29 mouse cellular contexts compared by ENCODE assay signal in genomic region chr5:106589006-106589405, GRCm38 (mm10). TPM values are rescaled to one million over a fixed set of nuclear protein-coding genes. Genes with fewer than 3 reads are reported as not detected.
DNase-seq lines count a peak whose midpoint lies in the region; ATAC-seq and TF ChIP-seq lines count a peak whose summit lies in the region.
"Had no signal": no experiment of that assay in that cellular context is flagged by ENCODE, and none has a peak within 500 bp of the region (broad histone marks: within the 10 kb centered on the region; RNA-seq: fewer than 3 reads in every experiment).

No protein-coding gene starts in this region.

- no peaks in the 10 kb centered on the region for H3K27me3 ChIP-seq in heart, embryonic 12.5 days (replicated peaks)
- H3K27me3 ChIP-seq in forebrain, embryonic 16.5 days (replicated peaks; ENCODE audit: control insufficient read depth, insufficient read depth, low read length), result peaks cover 9% of the 10 kb centered on the region
- H3K27me3 ChIP-seq: CH12.LX; embryonic facial prominence, embryonic 12.5 days had no signal

- DNase-seq in heart, adult 11 months, result peak; percentile 0
- DNase-seq in NIH3T3 (ENCODE audit: low read depth), result peak; percentile 58
- DNase-seq in T-cell, adult 2 months (ENCODE audit: low spot score), result no peak
- DNase-seq: adrenal gland, adult 2 months; adrenal gland, postnatal 10 days; adrenal gland, postnatal 25 days; B cell, adult 2 months; cerebellum, adult 11-12 months; cerebellum, adult 2 months; cerebellum, adult 9-10 months; cerebellum, postnatal 10 days; cerebellum, postnatal 25 days had no signal

- H3K36me3 ChIP-seq in heart, embryonic 12.5 days, result peaks cover 21% of the 10 kb centered on the region; the same call in 1 of the 2 replicates
- H3K36me3 ChIP-seq in forebrain, embryonic 16.5 days (ENCODE audit: control insufficient read depth, insufficient read depth), result no peaks in the 10 kb centered on the region

- H3K4me2 ChIP-seq in heart, embryonic 12.5 days, result no peak overlapping the region
- no peak overlapping the region for H3K4me2 ChIP-seq in forebrain, embryonic 16.5 days (ENCODE audit: low read length)
- H3K4me2 ChIP-seq: embryonic facial prominence, embryonic 12.5 days; forebrain, embryonic 12.5 days had no signal

- no peak for ATAC-seq in heart, embryonic 12.5 days (ENCODE audit: insufficient number of reproducible peaks, low FRiP score)
- no peak for ATAC-seq in forebrain, embryonic 16.5 days
- no peak for ATAC-seq in megakaryocyte-erythroid progenitor cell, adult 5-6 weeks (replicated peaks; ENCODE audit: low FRiP score, low TSS enrichment, poor library complexity, severe bottlenecking)
- ATAC-seq: activated CD4-positive, CD25-positive, alpha-beta regulatory T cell, adult 4 months; CD4-positive, CD25-positive, alpha-beta regulatory T cell, adult 4 months; forebrain, embryonic 14.5 days had no signal

- no peak for TF ChIP-seq CTCF in bone marrow macrophage, adult 2 months (IDR thresholded peaks at IDR 0.05; ENCODE audit: low read depth, low read length)

- no peak overlapping the region for H3K9ac ChIP-seq in heart, embryonic 12.5 days
- H3K9ac ChIP-seq in forebrain, embryonic 16.5 days (replicated peaks; ENCODE audit: low read depth, low read length), result no peak overlapping the region
- H3K9ac ChIP-seq: embryonic facial prominence, embryonic 12.5 days; forebrain, embryonic 12.5 days had no signal

- no peak overlapping the region for H3K27ac ChIP-seq in heart, embryonic 12.5 days (ENCODE audit: poor library complexity, severe bottlenecking)
- peak overlapping the region; percentile 64 for H3K27ac ChIP-seq in bone marrow macrophage, adult 2 months (ENCODE audit: insufficient read depth, low read depth, low read length)
- H3K27ac ChIP-seq in forebrain, embryonic 16.5 days (ENCODE audit: low read length), result no peak overlapping the region
- H3K27ac ChIP-seq: embryonic facial prominence, embryonic 10.5 days; embryonic facial prominence, embryonic 12.5 days; forebrain, embryonic 10.5 days; forebrain, embryonic 12.5 days had no signal

- no peaks in the 10 kb centered on the region for H3K4me1 ChIP-seq in heart, embryonic 12.5 days (replicated peaks)
- H3K4me1 ChIP-seq in bone marrow macrophage, adult 2 months (ENCODE audit: control insufficient read depth, insufficient read depth, low read length), result peaks cover 8% of the 10 kb centered on the region; the same call in 1 of the 2 replicates
- H3K4me1 ChIP-seq in forebrain, embryonic 16.5 days (replicated peaks; ENCODE audit: control insufficient read depth, insufficient read depth, low read length), result no peaks in the 10 kb centered on the region
- H3K4me1 ChIP-seq: embryonic facial prominence, embryonic 10.5 days; embryonic facial prominence, embryonic 12.5 days; forebrain, embryonic 10.5 days; forebrain, embryonic 12.5 days had no signal

- no peaks in the 10 kb centered on the region for H3K9me3 ChIP-seq in heart, embryonic 12.5 days (replicated peaks)
- no peaks in the 10 kb centered on the region for H3K9me3 ChIP-seq in forebrain, embryonic 16.5 days (ENCODE audit: control insufficient read depth, low read length)
- H3K9me3 ChIP-seq: embryonic facial prominence, embryonic 10.5 days; embryonic facial prominence, embryonic 12.5 days; forebrain, embryonic 12.5 days; G1E had no signal

- H3K4me3 ChIP-seq in heart, embryonic 12.5 days, result no peak overlapping the region
- H3K4me3 ChIP-seq in bone marrow macrophage, adult 2 months (ENCODE audit: insufficient read depth, low read length), result no peak overlapping the region
- H3K4me3 ChIP-seq in forebrain, embryonic 16.5 days (replicated peaks; ENCODE audit: low read length), result no peak overlapping the region
- H3K4me3 ChIP-seq: embryonic facial prominence, embryonic 10.5 days; embryonic facial prominence, embryonic 12.5 days; forebrain, embryonic 10.5 days; forebrain, embryonic 12.5 days had no signal

- no peak for TF ChIP-seq POLR2A in bone marrow macrophage, adult 2 months (IDR thresholded peaks at IDR 0.05; ENCODE audit: borderline replicate concordance, low read depth, low read length)

- WGBS in heart, embryonic 12.5 days, result 81% methylated on average over 9 of the region's 9 CpGs
- WGBS in forebrain, embryonic 16.5 days, result 93% methylated on average over 9 of the region's 9 CpGs

RNA-seq across cellular contexts. Expression of gene Gm17304, which starts 19.9 kb away (rescaled TPM):
- polyA plus RNA-seq in heart, embryonic 12.5 days (2016; fragmentation: Nextera tagmentation; extraction: Ambion mirVana), result not detected in 2 replicates
- not detected in 2 replicates for polyA plus RNA-seq in bone marrow macrophage, adult 2 months (2012; ENCODE audit: insufficient read depth, insufficient read length, missing spikeins)
- polyA plus RNA-seq in forebrain, embryonic 16.5 days (2015; fragmentation: Nextera tagmentation; extraction: Ambion mirVana), result not detected in 2 replicates
- total RNA-seq in megakaryocyte-erythroid progenitor cell, adult 5-6 weeks (2014; fragmentation: Nextera tagmentation), result not detected in 2 replicates
- not detected in 2 replicates for total RNA-seq in megakaryocyte-erythroid progenitor cell, adult 5-6 weeks (2017)
- total RNA-seq: adrenal gland, adult 2 months; adrenal gland, postnatal 10 days; adrenal gland, postnatal 25 days; adrenal gland, postnatal 4 days; CH12.LX; G1E had no signal
- polyA plus RNA-seq: activated CD4-positive, CD25-positive, alpha-beta regulatory T cell, adult 4 months; adrenal gland, adult 2 months; CD4-positive, CD25-positive, alpha-beta regulatory T cell, adult 4 months; cerebellum, adult 2 months; cortical plate, adult 2 months; embryonic facial prominence, embryonic 10.5 days; embryonic facial prominence, embryonic 12.5 days; embryonic facial prominence, embryonic 14.5 days; forebrain, embryonic 10.5 days; forebrain, embryonic 12.5 days; forebrain, embryonic 14.5 days; frontal cortex, adult 2 months; G1E had no signal
